Mouse (Mus musculus) heart, postnatal 0 days (tissue): Measurements from ENCODE around the gene Uckl1.

ENCODE experiments used
- CTCF ChIP-seq: IDR thresholded peaks from 2 replicates; pipeline ENCODE4 v1.5.1; 2016; ENCODE audit warnings: antibody characterized with exemption, control low read depth, low read depth
- EP300 ChIP-seq: IDR thresholded peaks from 2 replicates; pipeline ENCODE4 v1.6.1; 2016; ENCODE audit warnings: antibody characterized with exemption, low read depth

- no peak for TF ChIP-seq CTCF
- TF ChIP-seq EP300 = no peak
Observed at GRCm38 (mm10) chr2:181548227-181548626, 36.5 kb downstream of the Uckl1 start.
